Comparison of ENCODE assay signal across 11 mouse cellular contexts in genomic region chr8:77051399-77052275, GRCm38 (mm10).
A peak's percentile ranks its signal among the peaks of the same experiment; 100 is the strongest.
DNase-seq lines count a peak whose midpoint lies in the region; ATAC-seq and TF ChIP-seq lines count a peak whose summit lies in the region.
"Had no signal": no experiment of that assay in that cellular context is flagged by ENCODE, and none has a peak within 500 bp of the region (broad histone marks: within the 10 kb centered on the region; RNA-seq: fewer than 3 reads in every experiment).

No protein-coding gene starts in this region.

- no peaks in the 10 kb centered on the region; the same call in 1 of the 2 replicates for H3K36me3 ChIP-seq in heart, adult 2 months (ENCODE audit: control insufficient read depth, insufficient read depth, low read length)
- H3K36me3 ChIP-seq in midbrain, embryonic 15.5 days (replicated peaks), result no peaks in the 10 kb centered on the region
- H3K36me3 ChIP-seq: limb, embryonic 15.5 days had no signal

- H3K4me1 ChIP-seq in heart, adult 2 months (ENCODE audit: control insufficient read depth, insufficient read depth, low read length), result peaks cover 1% of the 10 kb centered on the region; the same call in 1 of the 2 replicates
- no peaks in the 10 kb centered on the region for H3K4me1 ChIP-seq in midbrain, embryonic 15.5 days
- H3K4me1 ChIP-seq: limb, embryonic 15.5 days had no signal

- no peak overlapping the region for H3K4me2 ChIP-seq in midbrain, embryonic 15.5 days
- H3K4me2 ChIP-seq: limb, embryonic 15.5 days had no signal

- intact Hi-C loops in heart, adult 2 months (cut with DNase I), result no loop called here
- intact Hi-C loops in left cerebral cortex, postnatal 4 days (cut with DNase I), result no loop called here

- ATAC-seq in midbrain, embryonic 15.5 days (replicated peaks), result peak; percentile 76

- no peaks in the 10 kb centered on the region for H3K9me3 ChIP-seq in midbrain, embryonic 15.5 days
- H3K9me3 ChIP-seq: limb, embryonic 15.5 days had no signal

- TF ChIP-seq POLR2A in heart, adult 2 months (IDR thresholded peaks at IDR 0.05; ENCODE audit: insufficient read depth, low read depth, low read length), result no peak

- peak overlapping the region; percentile 36; the same call in 1 of the 2 replicates for H3K9ac ChIP-seq in heart, adult 2 months (ENCODE audit: low read depth, low read length)
- no peak overlapping the region for H3K9ac ChIP-seq in midbrain, embryonic 15.5 days
- H3K9ac ChIP-seq: limb, embryonic 15.5 days had no signal

- no peak for TF ChIP-seq EP300 in heart, adult 2 months (IDR thresholded peaks at IDR 0.05; ENCODE audit: insufficient read depth, low read depth, low read length)

- no peak for TF ChIP-seq CTCF in heart, adult 2 months (IDR thresholded peaks at IDR 0.05)

- H3K79me2 ChIP-seq in heart, adult 2 months (replicated peaks; ENCODE audit: control insufficient read depth, insufficient read depth, low read length), result no peaks in the 10 kb centered on the region

- 67% methylated on average over 10 of the region's 10 CpGs for WGBS in heart, adult 2 months
- WGBS in midbrain, embryonic 15.5 days, result 68% methylated on average over 10 of the region's 10 CpGs

- 0 out of 2 replicates have a peak overlapping the region, but pooled peaks have one; percentile 11 for H3K4me3 ChIP-seq in heart, adult 2 months
- H3K4me3 ChIP-seq in midbrain, embryonic 15.5 days, result no peak overlapping the region
- H3K4me3 ChIP-seq: limb, embryonic 15.5 days had no signal

- peak overlapping the region; percentile 58 for H3K27ac ChIP-seq in heart, adult 2 months
- no peak overlapping the region for H3K27ac ChIP-seq in midbrain, embryonic 15.5 days
- H3K27ac ChIP-seq: limb, embryonic 15.5 days had no signal

- H3K27me3 ChIP-seq in heart, adult 2 months (ENCODE audit: control insufficient read depth, insufficient read depth, low read length), result no peaks in the 10 kb centered on the region
- H3K27me3 ChIP-seq in midbrain, embryonic 15.5 days (replicated peaks), result no peaks in the 10 kb centered on the region
- H3K27me3 ChIP-seq: limb, embryonic 15.5 days had no signal

- peak in 1 of 2 experiments; percentile 8 for DNase-seq in heart, adult 2 months
- DNase-seq in heart, adult 11 months, result no peak
- DNase-seq in left cerebral cortex, postnatal 4 days, result peak; percentile 35
- DNase-seq in left cerebral cortex, adult 11 months (ENCODE audit: low spot score), result no peak
- DNase-seq in adipocyte (ENCODE audit: low spot score), result peak; percentile 14
- no peak for DNase-seq in spleen, postnatal 4 days (ENCODE audit: low spot score in 2 of 2)
- DNase-seq: adrenal gland, adult 2 months; kidney, adult 8-10 months; lung, adult 2 months had no signal

Comparison
In these comparisons a context has a peak if more than half of its experiments do, and no peak if none do; other contexts are left out.
1. DNase-seq: peak in left cerebral cortex, postnatal 4 days (single experiment) and adipocyte (single experiment); none in heart, adult 11 months (single experiment), left cerebral cortex, adult 11 months (single experiment) and spleen, postnatal 4 days (0 of 2).